Mouse (Mus musculus) ES-Bruce4 (cell line): ENCODE results near the gene Ralbp1.

ENCODE experiments used
- CTCF ChIP-seq: IDR thresholded peaks from one replicate; pipeline ENCODE4 v1.8.1; 2011; ENCODE audit warnings: low read depth, low read length
- EP300 ChIP-seq: IDR thresholded peaks from 2 replicates; pipeline ENCODE4 v1.6.1; 2011; ENCODE audit warnings: low read depth, low read length; ENCODE audit not compliant: insufficient read depth
- POLR2A ChIP-seq: IDR thresholded peaks from one replicate; pipeline ENCODE4 v1.8.1; 2011; ENCODE audit warnings: low read length; ENCODE audit not compliant: insufficient read depth

GRCm38 (mm10) chr17:65870146-65870545 is 15.5 kb downstream of the Ralbp1 start:
- TF ChIP-seq CTCF (peak; percentile 76), POLR2A (no peak), EP300 (no peak)
